Mouse (Mus musculus): ENCODE results near the gene Mien1. TPM values are rescaled to one million over a fixed set of nuclear protein-coding genes. Genes with fewer than 3 reads are reported as not detected.

Mien1 gene
- polyA plus RNA-seq, 1 experiment from 2014 or later, result 237 TPM

DNA sequence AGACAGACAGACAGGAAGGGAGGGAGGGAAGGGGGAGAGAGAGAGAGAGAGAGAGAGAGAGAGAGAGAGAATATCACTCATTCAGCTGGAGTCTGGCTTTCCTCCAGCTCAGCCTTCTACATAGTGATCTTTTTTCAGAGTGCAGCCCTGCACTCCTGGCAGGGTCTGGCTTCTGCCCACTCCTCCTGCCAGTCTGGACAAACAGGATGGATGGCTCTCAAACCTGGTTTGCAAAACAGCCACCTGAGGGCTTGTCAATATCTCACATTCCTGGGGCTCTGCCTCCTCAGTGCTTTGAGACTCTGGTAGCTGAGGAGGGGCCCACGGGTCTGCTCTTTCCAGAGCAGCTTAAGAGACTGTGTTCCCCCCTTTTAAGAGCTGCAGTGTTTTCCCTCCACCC is 6.4 kb upstream of the Mien1 start:
- WGBS, result 38% methylated on average over 1 of the region's 1 CpGs
- no peak for ATAC-seq
- Histone ChIP-seq H3K4me2 (no peak overlapping the region), H3K36me3 (ENCODE audit: poor library complexity, severe bottlenecking) (no peaks in the 10 kb centered on the region), H3K9ac (no peak overlapping the region), H3K27me3 (peaks cover 55% of the 10 kb centered on the region), H3K27ac (no peak overlapping the region), H3K4me3 (no peak overlapping the region), H3K4me1 (peaks cover 11% of the 10 kb centered on the region), H3K9me3 (replicated peaks) (no peaks in the 10 kb centered on the region)

DNA sequence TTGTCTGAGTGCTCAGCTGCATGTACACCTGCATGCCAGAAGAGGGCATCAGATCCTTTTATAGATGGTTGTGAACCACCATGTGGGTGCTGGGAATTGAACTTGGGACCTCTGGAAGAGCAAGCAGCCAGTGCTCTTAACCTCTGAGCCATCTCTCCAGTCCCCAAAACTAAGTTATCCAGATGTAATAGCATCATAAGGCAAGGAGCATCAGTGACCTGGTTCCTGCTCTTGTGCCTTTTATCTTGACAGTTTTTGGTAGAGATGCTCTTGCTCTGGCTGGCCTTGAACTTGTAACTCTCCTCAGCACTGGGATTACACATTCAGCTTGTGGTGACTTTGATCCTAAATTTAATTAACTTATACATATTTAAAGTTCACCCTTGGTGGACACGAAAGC is 4.9 kb upstream of the Mien1 start:
- no peak overlapping the region for H3K27ac ChIP-seq
- H3K4me1 ChIP-seq, result peaks cover 11% of the 10 kb centered on the region
- H3K4me3 ChIP-seq, result no peak overlapping the region
- H3K27me3 ChIP-seq, result peaks cover 44% of the 10 kb centered on the region
- H3K36me3 ChIP-seq (ENCODE audit: poor library complexity, severe bottlenecking), result no peaks in the 10 kb centered on the region
- no peak overlapping the region for H3K9ac ChIP-seq
- no peaks in the 10 kb centered on the region for H3K9me3 ChIP-seq (replicated peaks)
- no peak for ATAC-seq
- WGBS, result 95% methylated on average over 1 of the region's 1 CpGs
- H3K4me2 ChIP-seq, result no peak overlapping the region

DNA sequence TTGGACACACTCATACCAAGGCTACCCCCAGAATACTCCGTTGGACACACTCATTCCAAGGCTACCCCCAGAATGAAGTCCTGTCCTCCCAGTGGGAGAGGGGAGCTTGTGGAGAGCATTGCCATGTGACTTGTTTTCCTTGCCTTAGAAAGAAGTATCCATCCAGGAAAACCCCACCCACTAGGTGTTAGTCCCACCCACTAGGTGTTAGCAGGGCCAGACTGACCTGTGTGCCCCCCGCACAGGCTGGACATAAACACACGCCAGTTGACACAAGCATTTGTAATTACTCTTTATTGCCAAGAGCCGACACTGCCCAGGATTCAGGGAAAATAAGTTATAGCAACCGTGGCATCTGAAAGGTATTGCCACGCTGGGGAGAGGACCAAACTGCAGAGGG is 1.4 kb downstream of the Mien1 start:
- 89% methylated on average over 6 of the region's 6 CpGs for WGBS
- peaks cover 10% of the 10 kb centered on the region for H3K4me1 ChIP-seq
- H3K27ac ChIP-seq, result no peak overlapping the region
- H3K4me3 ChIP-seq, result no peak overlapping the region
- no peaks in the 10 kb centered on the region for H3K27me3 ChIP-seq
- ATAC-seq, result no peak
- peak overlapping the region; percentile 88; the same call in 1 of the 2 replicates for H3K4me2 ChIP-seq
- peaks cover 37% of the 10 kb centered on the region for H3K36me3 ChIP-seq (ENCODE audit: poor library complexity, severe bottlenecking)
- H3K9ac ChIP-seq, result no peak overlapping the region
- no peaks in the 10 kb centered on the region for H3K9me3 ChIP-seq (replicated peaks)

DNA sequence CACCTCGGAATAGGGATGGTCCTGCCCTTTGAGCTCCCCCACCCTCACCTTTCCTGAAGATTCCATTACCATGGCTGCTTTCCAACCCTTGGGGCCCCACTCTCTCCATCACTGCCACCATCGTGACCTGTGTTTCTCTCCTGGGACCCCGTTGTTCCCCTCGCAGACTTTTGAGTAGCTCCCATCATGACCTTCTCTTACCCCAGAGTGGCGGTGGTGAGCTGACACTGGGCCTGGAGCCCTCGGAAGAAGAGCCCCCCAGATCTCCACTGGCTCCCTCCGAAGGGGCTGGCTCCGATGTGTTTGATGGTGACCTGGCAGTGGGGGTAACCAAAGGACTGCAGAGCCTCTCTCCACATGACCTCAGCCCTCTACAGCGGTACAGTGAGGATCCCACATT is 3.1 kb downstream of the Mien1 start:
- Histone ChIP-seq H3K27ac (no peak overlapping the region), H3K9me3 (replicated peaks) (no peaks in the 10 kb centered on the region), H3K4me1 (peaks cover 10% of the 10 kb centered on the region), H3K36me3 (ENCODE audit: poor library complexity, severe bottlenecking) (peaks cover 37% of the 10 kb centered on the region), H3K27me3 (no peaks in the 10 kb centered on the region), H3K9ac (no peak overlapping the region), H3K4me2 (no peak overlapping the region), H3K4me3 (no peak overlapping the region)
- 93% methylated on average over 9 of the region's 9 CpGs for WGBS
- no peak for ATAC-seq

DNA sequence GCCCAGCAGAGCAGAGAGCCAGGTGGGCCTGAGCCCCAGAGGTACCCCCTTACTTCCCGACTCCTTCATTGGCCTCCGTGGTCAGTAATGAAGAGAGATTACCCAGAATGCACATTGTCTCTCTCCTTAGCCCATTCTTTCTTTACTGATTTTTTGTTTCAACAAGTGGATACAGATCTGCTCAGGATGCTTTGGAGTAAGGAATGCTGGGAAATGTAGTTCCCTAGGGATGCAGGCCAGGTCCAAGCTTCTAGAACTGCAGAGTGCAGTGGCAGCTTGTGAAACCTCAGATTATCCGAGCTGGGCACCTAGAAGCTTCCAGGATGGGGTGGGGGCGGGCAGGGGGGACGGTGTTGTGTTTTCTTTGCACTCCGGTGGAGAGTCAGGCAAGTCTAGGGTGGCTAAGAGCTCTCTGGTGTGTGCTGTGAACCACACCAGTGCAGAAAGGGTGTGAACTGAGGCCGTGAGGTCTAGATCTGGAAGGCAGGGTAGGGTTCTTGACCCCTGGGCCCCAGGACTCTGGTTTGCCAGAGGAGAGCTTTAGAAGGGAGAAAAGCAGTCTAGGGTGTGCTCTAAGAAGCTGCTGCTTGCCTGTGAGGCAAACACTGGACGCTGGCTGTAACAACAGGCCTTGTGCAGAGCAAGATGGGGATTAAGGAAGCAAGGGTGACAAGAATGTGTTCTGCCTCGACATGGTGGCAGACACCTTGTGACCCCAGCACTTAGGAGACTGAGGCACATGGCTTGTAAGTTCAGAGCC is 6.9 kb downstream of the Mien1 start:
- H3K4me3 ChIP-seq, result no peak overlapping the region
- ATAC-seq, result no peak
- no peak overlapping the region for H3K27ac ChIP-seq
- H3K9me3 ChIP-seq (replicated peaks), result no peaks in the 10 kb centered on the region
- H3K9ac ChIP-seq, result no peak overlapping the region
- 74% methylated on average over 9 of the region's 9 CpGs for WGBS
- H3K4me2 ChIP-seq, result no peak overlapping the region
- peaks cover 50% of the 10 kb centered on the region for H3K36me3 ChIP-seq (ENCODE audit: poor library complexity, severe bottlenecking)
- no peaks in the 10 kb centered on the region for H3K4me1 ChIP-seq
- no peaks in the 10 kb centered on the region for H3K27me3 ChIP-seq

DNA sequence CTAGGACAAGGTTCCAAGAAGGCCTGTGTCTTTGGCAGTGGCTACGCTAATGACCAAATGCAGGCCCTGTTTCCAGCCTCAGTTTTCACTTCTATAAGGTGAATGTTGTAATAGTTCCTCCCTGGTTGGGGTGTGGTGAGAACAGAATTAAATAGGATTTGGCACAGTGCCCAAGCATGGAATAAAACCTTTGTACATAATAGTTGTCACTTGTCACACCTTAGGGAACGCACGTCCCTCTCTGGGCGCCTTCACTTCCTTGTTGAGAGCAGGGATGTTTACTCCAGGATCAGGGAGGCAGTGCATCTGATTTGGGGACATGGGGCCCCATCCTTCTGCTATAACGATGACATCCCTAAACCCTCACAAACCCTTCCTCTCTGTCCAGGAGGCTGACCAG is 10.4 kb downstream of the Mien1 start:
- Histone ChIP-seq H3K27me3 (no peaks in the 10 kb centered on the region), H3K4me3 (no peak overlapping the region), H3K4me1 (no peaks in the 10 kb centered on the region), H3K36me3 (ENCODE audit: poor library complexity, severe bottlenecking) (peaks cover 26% of the 10 kb centered on the region; the same call in 1 of the 2 replicates), H3K4me2 (no peak overlapping the region), H3K27ac (no peak overlapping the region), H3K9me3 (replicated peaks) (no peaks in the 10 kb centered on the region), H3K9ac (peak overlapping the region; percentile 34; the same call in 1 of the 2 replicates)
- 80% methylated on average over 5 of the region's 5 CpGs for WGBS
- no peak for ATAC-seq

DNA sequence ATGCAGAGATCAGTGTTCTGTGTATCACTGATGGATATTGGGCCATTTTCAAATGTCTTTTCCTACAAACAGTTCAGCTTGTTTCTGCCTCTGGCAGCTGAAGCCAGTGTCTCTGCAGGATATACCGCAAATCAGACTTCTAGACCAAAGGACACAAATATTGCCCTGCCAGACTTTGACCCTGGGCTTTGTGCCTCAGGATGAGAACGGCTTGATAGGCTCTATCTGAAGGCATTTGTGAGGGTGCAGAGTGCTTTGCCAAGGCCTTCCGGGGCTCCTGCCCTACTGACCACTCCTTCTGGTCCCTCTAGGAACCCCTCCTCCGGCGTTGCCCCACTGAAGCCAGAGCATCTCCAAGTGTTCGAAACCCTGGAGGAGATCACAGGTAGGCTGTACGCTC is 12.2 kb downstream of the Mien1 start:
- Histone ChIP-seq H3K4me3 (no peak overlapping the region), H3K4me1 (no peaks in the 10 kb centered on the region), H3K4me2 (no peak overlapping the region), H3K27me3 (no peaks in the 10 kb centered on the region), H3K9ac (0 out of 2 replicates have a peak overlapping the region, but pooled peaks have one; percentile 26), H3K36me3 (ENCODE audit: poor library complexity, severe bottlenecking) (peaks cover 26% of the 10 kb centered on the region; the same call in 1 of the 2 replicates), H3K27ac (no peak overlapping the region), H3K9me3 (replicated peaks) (no peaks in the 10 kb centered on the region)
- no peak for ATAC-seq
- WGBS, result 94% methylated on average over 7 of the region's 7 CpGs

DNA sequence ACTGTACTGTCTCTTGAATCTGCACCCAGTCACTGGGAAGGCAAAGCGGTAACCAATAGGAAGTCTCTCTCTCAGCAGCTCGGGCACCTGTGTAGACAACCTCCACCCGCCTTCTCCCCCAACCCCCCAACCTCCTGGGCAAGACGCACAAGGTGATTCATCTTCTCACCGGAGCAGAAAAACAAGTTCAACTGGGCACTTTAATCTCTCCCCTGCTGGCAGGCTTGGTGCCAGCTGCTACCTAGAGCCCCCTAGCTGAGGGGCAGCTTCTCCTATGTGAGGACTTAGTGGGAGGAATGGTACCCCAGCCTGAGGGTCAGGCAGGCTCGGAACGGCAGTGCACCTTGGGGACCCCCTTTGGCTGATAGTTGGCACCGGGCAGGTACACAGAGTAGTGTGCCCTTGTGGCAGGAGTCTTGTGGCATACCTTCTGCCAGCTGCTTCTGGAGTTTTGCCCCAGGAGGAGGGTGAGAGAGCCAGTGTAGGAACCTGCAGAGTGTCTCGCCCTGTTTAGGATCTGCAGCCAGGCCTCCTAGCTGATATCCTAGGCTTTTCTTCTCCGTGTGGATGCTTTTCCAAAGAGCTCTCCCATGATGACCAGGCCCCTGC is 19.7 kb downstream of the Mien1 start:
- Histone ChIP-seq H3K36me3 (ENCODE audit: poor library complexity, severe bottlenecking) (no peaks in the 10 kb centered on the region), H3K4me1 (peaks cover 5% of the 10 kb centered on the region; the same call in 1 of the 2 replicates), H3K4me3 (no peak overlapping the region), H3K27ac (no peak overlapping the region), H3K27me3 (peaks cover 8% of the 10 kb centered on the region; the same call in 1 of the 2 replicates), H3K4me2 (no peak overlapping the region), H3K9me3 (replicated peaks) (no peaks in the 10 kb centered on the region), H3K9ac (no peak overlapping the region)
- ATAC-seq, result no peak
- WGBS, result 88% methylated on average over 10 of the region's 10 CpGs

DNA sequence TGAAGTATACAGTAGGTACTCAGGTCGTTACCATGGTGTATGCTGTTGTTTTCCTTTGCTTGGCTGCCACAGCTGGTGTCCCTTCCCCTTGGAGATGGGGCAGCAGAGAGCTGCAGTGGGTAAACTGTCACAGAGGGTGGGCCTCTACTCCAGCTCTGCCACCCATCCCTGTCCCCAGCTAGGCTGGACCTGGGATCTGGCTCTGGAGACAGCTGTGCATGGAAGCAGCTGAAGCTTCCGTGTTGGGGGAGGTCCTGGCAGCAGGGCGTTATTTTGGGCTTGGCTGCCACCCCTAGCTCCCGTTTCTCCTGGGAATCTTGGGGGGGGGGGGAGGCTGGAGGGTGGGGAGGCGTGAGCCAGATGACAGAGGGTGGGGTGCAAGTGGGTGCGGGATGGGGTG is 20.5 kb downstream of the Mien1 start:
- Histone ChIP-seq H3K4me1 (peaks cover 13% of the 10 kb centered on the region; the same call in 1 of the 2 replicates), H3K9ac (no peak overlapping the region), H3K9me3 (replicated peaks) (no peaks in the 10 kb centered on the region), H3K27ac (no peak overlapping the region), H3K4me2 (no peak overlapping the region), H3K36me3 (ENCODE audit: poor library complexity, severe bottlenecking) (no peaks in the 10 kb centered on the region), H3K27me3 (peaks cover 13% of the 10 kb centered on the region; the same call in 1 of the 2 replicates), H3K4me3 (no peak overlapping the region)
- WGBS, result 74% methylated on average over 6 of the region's 6 CpGs
- no peak for ATAC-seq

DNA sequence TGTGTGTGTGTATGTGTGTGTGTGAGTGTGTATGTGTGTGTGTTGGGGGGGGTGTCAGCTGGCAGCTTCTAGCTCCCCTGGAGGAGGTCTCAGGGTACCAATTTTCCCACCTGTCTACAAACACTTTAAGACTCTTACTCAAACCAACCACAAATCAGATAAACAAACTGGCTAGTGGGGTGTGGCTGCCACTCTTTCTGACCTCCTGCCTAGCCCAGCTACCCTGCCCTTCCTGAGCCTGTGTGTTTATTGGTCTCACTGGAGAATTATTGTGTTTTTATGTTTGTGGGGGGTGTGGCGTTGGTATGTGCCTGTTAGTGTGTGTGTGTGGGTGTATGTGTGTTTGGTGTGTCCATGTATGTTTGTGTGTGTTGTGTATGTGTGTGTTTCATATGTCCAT is 21.7 kb downstream of the Mien1 start:
- H3K27me3 ChIP-seq, result peaks cover 20% of the 10 kb centered on the region; the same call in 1 of the 2 replicates
- no peaks in the 10 kb centered on the region for H3K36me3 ChIP-seq (ENCODE audit: poor library complexity, severe bottlenecking)
- no peak overlapping the region for H3K4me2 ChIP-seq
- H3K4me1 ChIP-seq, result peaks cover 23% of the 10 kb centered on the region
- H3K27ac ChIP-seq, result no peak overlapping the region
- ATAC-seq, result no peak
- no peak overlapping the region for H3K4me3 ChIP-seq
- 92% methylated on average over 1 of the region's 1 CpGs for WGBS
- H3K9ac ChIP-seq, result no peak overlapping the region
- no peaks in the 10 kb centered on the region for H3K9me3 ChIP-seq (replicated peaks)

DNA sequence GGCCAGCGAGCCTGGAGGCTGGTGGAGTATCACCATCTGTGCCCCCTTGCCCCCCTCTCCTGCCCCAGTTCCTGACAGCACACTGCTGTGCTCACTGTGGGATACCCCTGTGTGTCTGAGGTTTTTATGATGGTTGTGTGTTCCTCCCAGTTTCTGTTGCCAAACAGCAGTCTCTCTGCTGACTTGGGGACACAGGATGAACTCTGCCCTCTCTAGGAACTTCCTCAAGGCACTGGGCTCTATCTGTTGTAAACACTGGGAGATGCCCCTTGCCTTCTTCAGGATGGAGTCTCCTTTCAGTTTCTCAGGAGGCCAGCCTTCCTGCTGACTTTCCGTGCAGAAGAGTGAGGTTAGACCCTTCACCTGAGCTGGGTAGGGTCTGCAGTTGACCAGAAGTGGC is 24.6 kb downstream of the Mien1 start:
- no peaks in the 10 kb centered on the region for H3K36me3 ChIP-seq (ENCODE audit: poor library complexity, severe bottlenecking)
- 25% methylated on average over 2 of the region's 2 CpGs for WGBS
- peak overlapping the region; percentile 62; the same call in 1 of the 2 replicates for H3K4me3 ChIP-seq
- no peak for ATAC-seq
- no peak overlapping the region for H3K9ac ChIP-seq
- H3K27ac ChIP-seq, result no peak overlapping the region
- H3K4me1 ChIP-seq, result peaks cover 36% of the 10 kb centered on the region
- peak overlapping the region; percentile 99; the same call in 1 of the 2 replicates for H3K4me2 ChIP-seq
- H3K9me3 ChIP-seq (replicated peaks), result no peaks in the 10 kb centered on the region
- peaks cover 41% of the 10 kb centered on the region for H3K27me3 ChIP-seq

DNA sequence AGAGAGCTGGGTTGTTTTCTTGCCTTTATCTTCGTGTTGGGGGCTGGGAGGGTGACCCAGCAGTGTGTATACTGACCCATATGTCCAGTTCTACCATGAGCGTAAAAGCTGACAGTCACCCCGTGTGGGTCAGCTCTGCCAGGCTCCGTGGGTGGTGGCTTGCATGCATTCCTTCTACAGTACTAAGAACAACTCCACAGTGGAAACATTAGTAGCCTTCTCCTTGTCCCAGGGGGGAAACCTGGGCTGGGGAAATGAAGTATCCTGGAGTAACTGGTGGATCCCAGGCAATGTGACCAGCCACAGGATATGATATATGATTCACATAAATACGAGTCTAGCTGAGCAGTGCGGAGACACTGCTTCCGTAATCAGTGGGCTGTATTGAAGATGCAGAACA is 25.1 kb downstream of the Mien1 start:
- Histone ChIP-seq H3K4me1 (peaks cover 40% of the 10 kb centered on the region), H3K4me3 (peak overlapping the region; percentile 62), H3K4me2 (peak overlapping the region; percentile 99), H3K9ac (0 out of 2 replicates have a peak overlapping the region, but pooled peaks have one; percentile 75), H3K9me3 (replicated peaks) (no peaks in the 10 kb centered on the region), H3K27ac (no peak overlapping the region), H3K36me3 (ENCODE audit: poor library complexity, severe bottlenecking) (no peaks in the 10 kb centered on the region), H3K27me3 (peaks cover 41% of the 10 kb centered on the region)
- WGBS, result 31% methylated on average over 7 of the region's 7 CpGs
- ATAC-seq, result no peak
